Mouse (Mus musculus): ENCODE results near the gene Cav2.

Gene Cav2

GRCm38 (mm10) chr6:17280939-17281756, at the start of gene Cav2:
Gene Cav2, plus strand, starts transcription at chr6:17281185.
- peak; percentile 89 for DNase-seq

- DNase-seq, result no peak
These were observed 41.3 kb upstream of the Cav2 start for GRCm38 (mm10) chr6:17239693-17240092.

GRCm38 (mm10) chr6:17241013-17241412, 40.0 kb upstream of the Cav2 start:
- DNase-seq, result no peak

DNA sequence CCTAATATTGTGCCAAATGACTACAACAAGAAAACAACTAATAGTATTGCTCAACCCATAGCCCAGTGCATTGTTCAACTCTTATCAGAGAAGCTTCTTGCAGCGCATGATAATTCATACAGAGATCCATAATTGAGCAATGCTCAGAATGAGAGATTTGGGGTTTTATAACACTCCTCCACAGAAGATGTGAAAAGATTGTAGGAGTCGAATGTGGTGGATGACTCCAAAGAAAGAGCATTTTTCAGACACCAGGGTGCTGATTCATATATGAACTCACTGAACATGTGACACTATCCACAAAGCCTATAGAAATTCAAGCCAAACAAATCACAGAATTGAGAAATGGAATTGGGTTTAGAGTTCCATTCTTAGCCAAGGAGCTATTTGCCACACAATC, 34.0 kb upstream of the Cav2 start:
- no peak for DNase-seq

GRCm38 (mm10) chr6:17247673-17248072, 33.3 kb upstream of the Cav2 start:
- DNase-seq, result no peak

DNA sequence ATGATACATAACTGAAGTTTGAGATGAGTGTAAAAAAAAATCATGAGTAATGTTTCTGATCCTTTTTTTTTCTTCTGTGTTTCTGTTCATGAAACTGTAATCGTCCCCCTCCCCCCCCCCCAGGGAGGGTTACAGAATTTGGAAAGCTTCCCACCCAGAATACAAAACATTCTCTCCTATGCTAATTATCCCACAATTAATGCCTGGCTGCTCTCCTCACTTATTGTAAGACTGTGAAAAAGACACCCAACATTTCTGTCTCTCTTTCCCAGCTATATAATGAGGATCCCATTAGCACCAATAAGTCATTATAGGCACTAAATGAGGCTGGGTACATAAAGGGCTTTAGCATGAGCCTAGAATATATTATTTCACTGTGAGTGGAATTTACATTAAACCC, 32.7 kb upstream of the Cav2 start:
- no peak for DNase-seq

DNA sequence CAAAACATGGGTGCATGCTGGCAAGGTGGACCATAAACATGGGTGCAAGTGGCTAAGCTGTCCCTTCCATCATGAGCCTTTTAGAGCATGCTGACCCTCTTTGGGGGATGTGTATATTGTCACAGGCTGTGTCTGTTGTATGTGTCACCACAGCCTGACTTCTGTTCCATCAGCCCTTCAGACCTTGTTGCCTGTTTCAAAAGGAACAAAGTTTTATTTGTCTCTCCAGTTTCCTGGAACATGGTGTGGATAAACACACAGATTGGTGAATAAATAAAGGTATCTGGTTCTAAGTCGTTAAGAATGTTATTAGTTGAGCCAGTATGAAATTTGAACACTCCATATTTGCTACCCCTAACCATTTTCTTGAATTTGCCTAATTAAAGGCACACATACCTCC, 29.0 kb upstream of the Cav2 start:
- DNase-seq, result no peak

DNA sequence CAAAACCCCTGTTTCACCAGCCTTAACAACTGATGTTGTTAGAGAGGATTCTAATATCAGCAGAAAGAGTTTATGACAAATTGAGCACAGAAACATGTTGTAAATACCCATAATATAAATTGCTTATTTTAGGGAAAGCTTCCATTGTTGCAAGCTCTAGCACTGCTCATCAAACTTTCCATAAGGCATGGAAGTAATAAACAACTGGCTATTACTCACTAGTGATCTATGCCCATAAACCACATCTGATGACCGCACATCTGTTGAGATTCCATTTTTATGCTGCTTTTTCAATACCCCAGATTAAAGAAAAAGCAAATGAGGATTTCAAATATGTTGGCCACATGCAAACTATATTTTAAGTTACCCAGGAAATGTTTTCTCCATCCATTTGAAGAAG, 22.8 kb upstream of the Cav2 start:
- no peak for DNase-seq

DNA sequence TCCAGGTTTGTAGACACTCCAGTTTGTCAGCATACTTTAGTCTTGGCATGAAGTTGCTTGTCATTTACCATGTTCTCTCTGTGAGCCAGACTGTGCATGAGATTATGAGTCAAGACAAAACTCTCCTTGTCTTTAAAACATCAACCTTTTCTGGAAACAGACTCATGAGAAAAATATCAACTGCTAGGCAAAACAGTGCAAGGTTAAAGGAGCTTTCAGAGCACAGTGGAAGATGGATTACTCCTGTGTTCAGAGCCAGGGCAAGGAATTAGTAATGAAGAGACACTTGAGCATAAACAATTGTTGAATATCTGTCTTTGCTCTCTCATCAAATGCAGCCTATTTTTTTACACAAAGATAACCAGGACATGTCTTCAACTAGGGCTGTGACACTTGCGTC, 22.1 kb upstream of the Cav2 start:
- DNase-seq, result no peak

GRCm38 (mm10) chr6:17262786-17263185, 18.2 kb upstream of the Cav2 start:
- no peak for DNase-seq

DNA sequence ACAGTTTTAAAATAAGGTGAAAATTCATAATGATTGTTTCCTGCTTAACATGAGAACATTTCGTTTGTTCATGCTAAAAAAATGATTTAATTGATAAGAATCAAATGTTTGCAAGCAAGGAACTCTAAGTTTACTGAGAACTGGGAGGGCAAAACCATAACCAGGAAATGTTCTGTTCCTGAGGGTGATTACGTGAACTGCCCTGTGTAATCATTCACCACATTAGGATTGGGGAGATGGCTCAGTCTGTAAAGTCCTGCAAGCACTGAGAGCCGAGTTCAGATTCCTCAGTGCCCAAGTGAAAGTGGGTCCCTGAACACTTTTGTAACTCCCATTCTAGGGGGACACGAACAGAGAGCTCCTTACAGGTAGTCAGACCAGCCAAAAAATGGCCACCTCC, 15.9 kb upstream of the Cav2 start:
- no peak for DNase-seq

DNA sequence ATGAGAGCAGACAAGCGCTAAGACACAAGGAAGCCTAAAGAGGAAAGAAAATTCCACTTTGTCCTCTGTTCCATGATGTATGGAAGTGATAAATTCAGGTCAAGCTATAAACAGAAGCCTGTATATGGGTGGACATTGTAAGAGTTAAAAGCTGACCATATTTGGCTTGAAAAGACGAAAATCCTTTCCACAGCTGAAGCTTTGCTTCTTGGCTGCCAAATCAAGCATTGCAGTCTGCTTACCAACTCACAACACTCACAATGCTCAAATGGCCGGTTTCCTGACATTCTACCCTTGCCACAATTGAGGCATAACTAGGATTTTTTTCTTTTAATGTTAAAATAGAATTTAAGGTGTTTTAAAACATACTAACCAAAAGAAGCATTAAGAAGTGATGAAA, 14.5 kb upstream of the Cav2 start:
- DNase-seq, result no peak

DNA sequence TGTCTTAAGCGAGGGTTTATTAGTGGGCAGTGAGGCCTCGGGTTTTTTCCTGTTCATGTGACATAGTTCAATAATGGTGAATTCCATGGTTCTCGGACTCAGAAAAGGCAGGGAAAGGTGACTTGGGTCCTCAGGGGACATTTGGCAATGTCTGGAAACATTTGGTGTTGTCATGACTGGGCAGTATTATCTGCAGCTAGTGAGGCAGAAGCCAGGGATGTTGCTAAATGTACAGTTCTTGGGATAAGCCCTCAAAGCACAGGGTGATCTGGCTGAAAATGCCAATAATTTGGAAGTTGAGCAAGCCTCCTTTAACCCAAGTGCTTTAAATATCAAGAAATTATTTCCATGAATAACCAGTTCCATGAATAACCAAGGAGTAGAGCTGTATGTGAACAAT, 2.6 kb upstream of the Cav2 start:
- DNase-seq, result no peak

DNA sequence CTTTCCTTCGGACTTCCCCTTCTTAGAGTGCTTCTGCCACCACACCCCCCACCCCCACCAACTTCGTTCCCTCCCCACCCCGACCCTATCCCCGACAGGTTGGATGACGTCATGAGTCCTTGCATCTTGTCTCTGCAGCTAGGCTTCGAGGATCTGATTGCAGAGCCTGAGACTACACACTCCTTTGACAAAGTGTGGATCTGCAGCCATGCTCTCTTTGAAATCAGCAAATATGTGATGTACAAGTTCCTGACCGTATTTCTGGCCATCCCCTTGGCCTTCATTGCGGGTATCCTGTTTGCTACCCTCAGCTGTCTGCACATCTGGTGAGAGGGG, 740 bp downstream of the Cav2 start:
- DNase-seq, result no peak

- peak; percentile 39 for DNase-seq
These were observed 1.2 kb downstream of the Cav2 start for GRCm38 (mm10) chr6:17282159-17282558.

- DNase-seq, result no peak
These were observed 2.8 kb downstream of the Cav2 start for GRCm38 (mm10) chr6:17283834-17284233.

DNA sequence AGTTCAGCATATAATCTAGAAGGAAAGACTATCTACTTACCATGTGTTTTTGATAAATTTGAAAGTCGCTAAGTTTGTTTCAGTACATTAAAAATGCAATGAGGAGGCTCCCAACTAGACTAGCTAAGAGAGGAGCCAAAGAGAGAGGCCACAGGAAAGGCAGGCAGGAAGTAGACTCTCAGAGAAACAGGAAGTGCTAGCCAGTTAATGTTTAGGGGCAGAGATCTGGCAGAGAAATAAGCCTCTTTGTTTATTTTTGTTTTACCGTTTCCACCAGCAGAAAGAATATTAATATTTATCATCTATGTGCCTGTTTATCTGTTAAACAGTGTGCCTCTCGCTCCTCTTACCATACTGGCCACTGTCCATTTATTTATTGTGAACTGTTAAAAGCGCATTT, 5.4 kb downstream of the Cav2 start:
- no peak for DNase-seq

DNA sequence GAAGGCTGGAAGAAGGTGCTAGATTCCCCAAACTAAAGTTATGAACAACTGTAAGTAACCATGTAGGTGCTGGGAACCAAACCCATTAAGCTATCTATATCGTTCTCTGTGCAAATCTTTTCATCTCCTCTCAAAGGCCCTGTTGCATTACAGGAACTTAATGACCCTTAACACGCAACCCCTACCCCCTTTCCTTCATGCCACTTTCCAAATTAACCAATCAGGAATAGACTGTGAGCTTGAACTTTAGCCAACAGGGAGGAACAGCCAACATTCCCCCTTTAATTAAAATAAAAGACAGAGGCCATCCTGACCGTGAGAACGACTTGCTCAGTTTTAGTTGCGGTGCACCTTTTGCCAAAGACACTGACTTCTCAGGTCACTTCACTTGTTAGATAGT, 14.1 kb downstream of the Cav2 start:
- DNase-seq, result no peak

DNA sequence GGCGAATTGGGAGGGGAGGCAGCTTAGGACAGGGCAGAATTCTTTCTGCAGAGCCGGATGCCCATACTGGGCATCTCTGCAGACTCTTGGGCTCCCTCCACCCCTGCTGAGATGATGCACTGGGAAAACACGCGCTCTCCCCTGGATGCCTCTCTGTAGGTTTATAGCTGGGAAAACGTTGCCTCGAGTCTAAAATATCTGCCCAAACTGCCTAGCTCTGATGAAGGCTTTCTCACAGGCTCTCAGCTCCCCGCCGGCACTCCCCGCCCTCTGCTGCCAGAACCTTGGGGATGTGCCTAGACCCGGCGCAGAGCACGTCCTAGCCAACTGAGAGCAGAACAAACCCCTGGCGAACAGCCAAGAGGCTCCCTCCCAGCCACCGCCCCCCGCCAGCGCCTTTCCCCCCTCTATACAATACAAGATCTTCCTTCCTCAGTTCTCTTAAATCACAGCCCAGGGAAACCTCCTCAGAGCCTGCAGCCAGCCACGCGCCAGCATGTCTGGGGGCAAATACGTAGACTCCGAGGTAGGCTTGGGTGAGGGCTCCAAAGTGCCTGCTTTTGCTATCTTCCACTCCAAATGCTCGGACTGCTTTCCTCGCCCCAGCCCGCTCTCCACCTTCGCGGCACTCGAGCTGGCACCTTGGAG, 25.1 kb downstream of the Cav2 start, which contains the start of gene Cav1:
Gene Cav1, plus strand, starts transcription at position 382 of the 648 bp plus-strand sequence.
- DNase-seq, result peak; percentile 85

DNA sequence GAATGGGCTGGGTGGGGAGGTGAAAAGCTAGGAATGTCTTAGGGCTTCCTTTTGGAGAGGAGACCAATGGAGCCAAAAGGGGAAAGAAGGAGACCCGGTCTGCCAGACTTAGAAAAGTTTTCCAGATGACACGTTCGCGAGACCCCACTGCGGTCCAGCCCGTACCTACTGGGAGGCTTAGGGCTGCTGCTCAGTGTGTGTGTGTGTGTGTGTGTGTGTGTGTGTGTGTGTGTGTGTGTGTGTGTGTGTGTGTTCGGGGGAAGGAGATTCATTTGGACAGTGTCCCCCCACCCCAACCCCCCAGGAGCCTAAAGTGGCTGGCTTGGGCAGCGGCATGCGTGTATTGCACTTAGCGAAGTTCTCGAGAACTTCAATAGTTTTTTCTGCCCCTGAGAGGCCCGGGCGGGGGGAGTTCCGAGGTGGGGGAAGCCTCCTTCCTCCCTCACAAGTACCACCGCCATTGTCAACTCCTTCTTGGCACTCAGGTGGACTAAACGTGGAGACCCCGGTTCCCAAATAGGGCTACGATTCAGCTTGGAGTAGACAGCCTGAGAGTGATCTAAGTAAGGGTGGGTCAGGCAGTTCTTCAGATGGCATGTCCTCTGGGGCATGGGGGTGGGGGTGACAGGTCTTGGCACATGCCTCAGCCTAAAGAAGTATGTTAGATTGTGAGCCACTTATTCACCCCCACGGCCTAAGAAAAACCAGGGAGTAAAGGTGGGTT, 25.8 kb downstream of the Cav2 start:
- peak; percentile 25 for DNase-seq

DNA sequence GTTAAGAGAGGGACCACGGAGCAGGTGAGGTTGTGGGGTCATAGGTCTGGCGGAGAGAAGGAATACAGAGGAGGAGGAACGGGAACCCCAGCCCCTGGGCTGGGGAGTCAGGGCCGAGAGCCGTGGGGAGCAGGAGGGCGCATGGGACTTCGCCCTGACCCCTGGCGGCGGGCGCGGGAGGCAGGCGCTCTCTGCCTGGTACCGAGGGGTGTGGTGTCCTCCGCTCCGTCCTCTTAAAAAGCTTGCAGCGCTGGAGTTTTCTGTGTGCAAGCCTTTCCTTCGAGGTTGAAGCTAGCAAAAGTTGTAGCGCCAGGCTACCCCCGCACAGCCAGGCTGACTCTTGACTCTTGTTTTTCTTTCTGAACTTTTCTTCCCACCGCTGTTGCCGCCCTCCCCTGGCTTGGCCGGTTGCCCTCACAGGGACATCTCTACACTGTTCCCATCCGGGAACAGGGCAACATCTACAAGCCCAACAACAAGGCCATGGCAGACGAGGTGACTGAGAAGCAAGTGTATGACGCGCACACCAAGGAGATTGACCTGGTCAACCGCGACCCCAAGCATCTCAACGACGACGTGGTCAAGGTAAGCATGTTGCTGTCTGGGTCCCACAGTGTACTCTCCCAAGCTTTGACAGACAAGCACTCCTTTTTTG, 26.6 kb downstream of the Cav2 start:
- peak; percentile 81 for DNase-seq

GRCm38 (mm10) chr6:17308661-17309060, 27.7 kb downstream of the Cav2 start:
- DNase-seq, result no peak

DNA sequence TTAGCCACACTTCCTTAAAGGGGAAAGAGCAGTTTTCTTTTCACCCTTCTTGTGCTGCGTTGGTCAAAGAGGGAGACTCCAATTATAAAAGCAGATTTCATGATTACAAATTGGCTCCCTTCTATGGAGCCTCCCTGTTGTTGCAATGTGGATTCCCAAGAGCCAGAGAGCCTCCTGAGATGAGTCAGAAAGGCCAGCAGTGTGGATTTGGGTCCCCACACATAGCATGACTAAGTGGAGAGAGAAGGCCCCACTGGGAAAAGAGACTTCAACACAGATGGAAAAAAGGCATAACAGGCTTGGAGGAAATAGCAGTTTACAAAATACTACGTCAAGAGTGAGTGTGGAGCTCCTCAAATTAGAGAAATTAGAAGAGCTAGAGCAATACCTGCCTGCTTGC, 28.3 kb downstream of the Cav2 start:
- no peak for DNase-seq

All from kidney, postnatal 14 days (tissue).